Mouse (Mus musculus): ENCODE results near the gene Syp. TPM values are rescaled to one million over a fixed set of nuclear protein-coding genes. Genes with fewer than 3 reads are reported as not detected.

Syp gene
- polyA plus RNA-seq, 1 experiment = 0.54 TPM

DNA sequence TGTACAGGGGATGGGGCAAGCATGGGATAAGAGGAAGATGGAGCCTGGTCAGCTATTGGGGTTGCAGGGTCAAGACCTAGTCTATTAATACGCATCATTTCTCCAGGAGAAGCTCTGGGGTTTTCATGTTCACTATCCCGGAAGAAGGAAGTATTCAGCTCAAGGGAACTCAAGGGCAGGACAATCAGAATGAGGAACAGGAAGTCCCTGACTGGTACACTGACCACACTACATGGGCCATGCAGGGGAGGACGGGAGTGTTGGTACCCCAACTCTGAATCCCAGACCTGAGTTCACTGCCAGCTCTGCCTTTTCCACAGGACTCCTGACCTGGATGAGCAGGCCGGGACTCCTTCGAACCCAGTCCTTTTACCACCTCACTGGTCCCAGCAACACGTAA, 5.7 kb upstream of the Syp start:
- no peak overlapping the region for H3K4me2 ChIP-seq (ENCODE audit: low read depth)
- H3K79me2 ChIP-seq (ENCODE audit: control insufficient read depth, insufficient read depth) = no peaks in the 10 kb centered on the region
- H3K4me3 ChIP-seq = no peak overlapping the region
- no peaks in the 10 kb centered on the region for H3K36me3 ChIP-seq (ENCODE audit: control insufficient read depth, insufficient read depth)
- H3ac ChIP-seq (ENCODE audit: control insufficient read depth, insufficient read length) = no peak overlapping the region
- no peak for TF ChIP-seq SRF (IDR thresholded peaks at IDR 0.05; ENCODE audit: control insufficient read depth, insufficient read length, low read depth)
- no peak for TF ChIP-seq POLR2AphosphoS2 (IDR thresholded peaks at IDR 0.05; ENCODE audit: insufficient read length, low read depth)
- TF ChIP-seq TCF12 (IDR thresholded peaks at IDR 0.05; ENCODE audit: insufficient read depth, poor library complexity, severe bottlenecking) = no peak
- TF ChIP-seq USF1 (IDR thresholded peaks at IDR 0.05; ENCODE audit: low read depth) = no peak
- no peak for TF ChIP-seq REST (IDR thresholded peaks at IDR 0.05; ENCODE audit: insufficient read depth, insufficient read length)
- TF ChIP-seq TCF3 (IDR thresholded peaks at IDR 0.05; ENCODE audit: insufficient read length, low read depth) = no peak
- TF ChIP-seq MYOG (IDR thresholded peaks at IDR 0.05; ENCODE audit: control insufficient read depth in 1 of 3, insufficient read depth in 1 of 3, insufficient read length in 2 of 3, low read depth in 2 of 3) = no peak
- no peak for TF ChIP-seq MAX (IDR thresholded peaks at IDR 0.05; ENCODE audit: low read depth)
- TF ChIP-seq MYOD1 (IDR thresholded peaks at IDR 0.05; ENCODE audit: control insufficient read depth in 1 of 3, insufficient read length in 2 of 3, low read depth in 2 of 3) = no peak
- TF ChIP-seq POLR2A (IDR thresholded peaks at IDR 0.05; ENCODE audit: insufficient read length, low read depth) = no peak
- no peak for TF ChIP-seq E2F4 (IDR thresholded peaks at IDR 0.05; ENCODE audit: insufficient read depth)
- TF ChIP-seq CEBPB (IDR thresholded peaks at IDR 0.05; ENCODE audit: insufficient read depth, poor library complexity, severe bottlenecking) = no peak
- peaks cover 12% of the 10 kb centered on the region for H3K27me3 ChIP-seq (ENCODE audit: control insufficient read depth, insufficient read depth, insufficient read length)

GRCm38 (mm10) chrX:7635101-7635500, 3.2 kb upstream of the Syp start:
- no peaks in the 10 kb centered on the region for H3K36me3 ChIP-seq (ENCODE audit: control insufficient read depth, insufficient read depth)
- H3K79me2 ChIP-seq (ENCODE audit: control insufficient read depth, insufficient read depth) = no peaks in the 10 kb centered on the region
- peaks cover 12% of the 10 kb centered on the region for H3K27me3 ChIP-seq (ENCODE audit: control insufficient read depth, insufficient read depth, insufficient read length)
- H3K4me3 ChIP-seq = no peak overlapping the region
- TF ChIP-seq CEBPB (IDR thresholded peaks at IDR 0.05; ENCODE audit: insufficient read depth, poor library complexity, severe bottlenecking) (no peak), SRF (IDR thresholded peaks at IDR 0.05; ENCODE audit: control insufficient read depth, insufficient read length, low read depth) (no peak), TCF3 (IDR thresholded peaks at IDR 0.05; ENCODE audit: insufficient read length, low read depth) (no peak), REST (IDR thresholded peaks at IDR 0.05; ENCODE audit: insufficient read depth, insufficient read length) (no peak), MYOD1 (IDR thresholded peaks at IDR 0.05; ENCODE audit: control insufficient read depth in 1 of 3, insufficient read length in 2 of 3, low read depth in 2 of 3) (no peak), POLR2AphosphoS2 (IDR thresholded peaks at IDR 0.05; ENCODE audit: insufficient read length, low read depth) (no peak), MAX (IDR thresholded peaks at IDR 0.05; ENCODE audit: low read depth) (no peak), TCF12 (IDR thresholded peaks at IDR 0.05; ENCODE audit: insufficient read depth, poor library complexity, severe bottlenecking) (no peak), USF1 (IDR thresholded peaks at IDR 0.05; ENCODE audit: low read depth) (no peak), MYOG (IDR thresholded peaks at IDR 0.05; ENCODE audit: control insufficient read depth in 1 of 3, insufficient read depth in 1 of 3, insufficient read length in 2 of 3, low read depth in 2 of 3) (no peak), E2F4 (IDR thresholded peaks at IDR 0.05; ENCODE audit: insufficient read depth) (no peak), POLR2A (IDR thresholded peaks at IDR 0.05; ENCODE audit: insufficient read length, low read depth) (no peak)
- no peak overlapping the region for H3K4me2 ChIP-seq (ENCODE audit: low read depth)
- H3ac ChIP-seq (ENCODE audit: control insufficient read depth, insufficient read length) = no peak overlapping the region

- Histone ChIP-seq H3K27me3 (ENCODE audit: control insufficient read depth, insufficient read depth, insufficient read length) (no peaks in the 10 kb centered on the region), H3K36me3 (ENCODE audit: control insufficient read depth, insufficient read depth) (no peaks in the 10 kb centered on the region), H3K4me2 (ENCODE audit: low read depth) (no peak overlapping the region), H3ac (ENCODE audit: control insufficient read depth, insufficient read length) (no peak overlapping the region), H3K4me3 (no peak overlapping the region), H3K79me2 (ENCODE audit: control insufficient read depth, insufficient read depth) (no peaks in the 10 kb centered on the region)
- TF ChIP-seq SRF (IDR thresholded peaks at IDR 0.05; ENCODE audit: control insufficient read depth, insufficient read length, low read depth) (no peak), E2F4 (IDR thresholded peaks at IDR 0.05; ENCODE audit: insufficient read depth) (no peak), TCF3 (IDR thresholded peaks at IDR 0.05; ENCODE audit: insufficient read length, low read depth) (no peak), POLR2AphosphoS2 (IDR thresholded peaks at IDR 0.05; ENCODE audit: insufficient read length, low read depth) (no peak), CEBPB (IDR thresholded peaks at IDR 0.05; ENCODE audit: insufficient read depth, poor library complexity, severe bottlenecking) (no peak), TCF12 (IDR thresholded peaks at IDR 0.05; ENCODE audit: insufficient read depth, poor library complexity, severe bottlenecking) (no peak), USF1 (IDR thresholded peaks at IDR 0.05; ENCODE audit: low read depth) (no peak), REST (IDR thresholded peaks at IDR 0.05; ENCODE audit: insufficient read depth, insufficient read length) (no peak), MYOG (IDR thresholded peaks at IDR 0.05; ENCODE audit: control insufficient read depth in 1 of 3, insufficient read depth in 1 of 3, insufficient read length in 2 of 3, low read depth in 2 of 3) (no peak), MAX (IDR thresholded peaks at IDR 0.05; ENCODE audit: low read depth) (no peak), POLR2A (IDR thresholded peaks at IDR 0.05; ENCODE audit: insufficient read length, low read depth) (no peak), MYOD1 (IDR thresholded peaks at IDR 0.05; ENCODE audit: control insufficient read depth in 1 of 3, insufficient read length in 2 of 3, low read depth in 2 of 3) (no peak)
Observed at GRCm38 (mm10) chrX:7639536-7640325, 1.5 kb downstream of the Syp start.

- no peak overlapping the region for H3K4me2 ChIP-seq (ENCODE audit: low read depth)
- no peak overlapping the region for H3K4me3 ChIP-seq
- TF ChIP-seq USF1 (IDR thresholded peaks at IDR 0.05; ENCODE audit: low read depth) (no peak), MAX (IDR thresholded peaks at IDR 0.05; ENCODE audit: low read depth) (no peak), TCF12 (IDR thresholded peaks at IDR 0.05; ENCODE audit: insufficient read depth, poor library complexity, severe bottlenecking) (no peak), TCF3 (IDR thresholded peaks at IDR 0.05; ENCODE audit: insufficient read length, low read depth) (no peak), POLR2A (IDR thresholded peaks at IDR 0.05; ENCODE audit: insufficient read length, low read depth) (no peak), MYOD1 (IDR thresholded peaks at IDR 0.05; ENCODE audit: control insufficient read depth in 1 of 3, insufficient read length in 2 of 3, low read depth in 2 of 3) (no peak), SRF (IDR thresholded peaks at IDR 0.05; ENCODE audit: control insufficient read depth, insufficient read length, low read depth) (no peak), E2F4 (IDR thresholded peaks at IDR 0.05; ENCODE audit: insufficient read depth) (no peak), POLR2AphosphoS2 (IDR thresholded peaks at IDR 0.05; ENCODE audit: insufficient read length, low read depth) (no peak), REST (IDR thresholded peaks at IDR 0.05; ENCODE audit: insufficient read depth, insufficient read length) (no peak), MYOG (IDR thresholded peaks at IDR 0.05; ENCODE audit: control insufficient read depth in 1 of 3, insufficient read depth in 1 of 3, insufficient read length in 2 of 3, low read depth in 2 of 3) (no peak), CEBPB (IDR thresholded peaks at IDR 0.05; ENCODE audit: insufficient read depth, poor library complexity, severe bottlenecking) (no peak)
- no peak overlapping the region for H3ac ChIP-seq (ENCODE audit: control insufficient read depth, insufficient read length)
- no peaks in the 10 kb centered on the region for H3K27me3 ChIP-seq (ENCODE audit: control insufficient read depth, insufficient read depth, insufficient read length)
- no peaks in the 10 kb centered on the region for H3K36me3 ChIP-seq (ENCODE audit: control insufficient read depth, insufficient read depth)
- no peaks in the 10 kb centered on the region for H3K79me2 ChIP-seq (ENCODE audit: control insufficient read depth, insufficient read depth)
Observed at GRCm38 (mm10) chrX:7640785-7641184, 2.5 kb downstream of the Syp start.
